Mouse (Mus musculus) CH12.LX (cell line): ENCODE measurements around the gene Sowaha. TPM values are rescaled to one million over a fixed set of nuclear protein-coding genes. Genes with fewer than 3 reads are reported as not detected.

Experiments used
- DNase-seq: peaks from one replicate; pipeline ENCODE4 v3.0.0-alpha.2; 2013; ENCODE audit errors: extremely low read depth
- H3K27ac ChIP-seq: 2 replicates; pipeline ENCODE4 v1.5.1; 2012; ENCODE audit warnings: low read depth, mild to moderate bottlenecking, control low read depth, moderate library complexity; ENCODE audit not compliant: insufficient read depth
- H3K27me3 ChIP-seq: replicated peaks from 2 replicates; pipeline ENCODE3; 2012; ENCODE audit warnings: inconsistent platforms
- H3K36me3 ChIP-seq, 2 experiments: replicated peaks in 1 of 2; 2 replicates each; pipeline versions ENCODE3 to v1.6.1; 2012; ENCODE audit warnings: inconsistent platforms in 1 of 2, low read length in 1 of 2, mild to moderate bottlenecking in 1 of 2, mixed read lengths in 1 of 2, moderate library complexity in 1 of 2; ENCODE audit not compliant: control insufficient read depth in 1 of 2, insufficient read depth in 1 of 2
- H3K4me1 ChIP-seq, 2 experiments: 2 replicates each; pipeline ENCODE4 v1.6.1; 2012; ENCODE audit warnings: inconsistent platforms in 1 of 2, moderate library complexity in 1 of 2; ENCODE audit not compliant: insufficient read depth in 2 of 2, control insufficient read depth in 1 of 2
- H3K4me2 ChIP-seq: 2 replicates; pipeline ENCODE4 v1.6.1; 2012; ENCODE audit warnings: low read depth, mild to moderate bottlenecking, control low read depth; ENCODE audit not compliant: poor library complexity, insufficient read depth, severe bottlenecking
- H3K4me3 ChIP-seq, 3 experiments: fragments of 150-350 bp in 1 of 3; sonication (generic) in 1 of 3; replicated peaks in 1 of 3; 2 replicates each; pipeline versions ENCODE3 to v1.5.1; 2011 to 2012; ENCODE audit warnings: low read depth in 2 of 3, low read length in 2 of 3, mild to moderate bottlenecking in 2 of 3, moderate library complexity in 2 of 3, control low read depth in 1 of 3, improper control_type of control experiment in 1 of 3, inconsistent platforms in 1 of 3, mixed read lengths in 1 of 3; ENCODE audit not compliant: poor library complexity in 1 of 3
- H3K79me2 ChIP-seq: replicated peaks from 2 replicates; pipeline ENCODE4 v1.6.1; 2012; ENCODE audit warnings: mild to moderate bottlenecking, moderate library complexity; ENCODE audit not compliant: control insufficient read depth, poor library complexity, insufficient read depth, severe bottlenecking; ENCODE audit errors: extremely low read depth
- H3K9ac ChIP-seq: 2 replicates; pipeline ENCODE4 v1.6.1; 2012; ENCODE audit warnings: low read depth, mild to moderate bottlenecking, control low read depth, moderate library complexity; ENCODE audit not compliant: insufficient read depth
- H3K9me3 ChIP-seq: replicated peaks from 2 replicates; pipeline ENCODE3; 2012; ENCODE audit warnings: low read length, inconsistent platforms, mixed read lengths
- BHLHE40 ChIP-seq: IDR thresholded peaks from 2 replicates; pipeline ENCODE4 v1.6.1; 2011; ENCODE audit warnings: mild to moderate bottlenecking, low read depth, low read length, improper control_type of control experiment
- CHD1 ChIP-seq: IDR thresholded peaks from 2 replicates; pipeline ENCODE4 v1.6.1; 2012; ENCODE audit warnings: low read depth, low read length, improper control_type of control experiment, inconsistent platforms
- CHD2 ChIP-seq: IDR thresholded peaks from 2 replicates; pipeline ENCODE4 v1.6.1; 2011; ENCODE audit warnings: low read length, improper control_type of control experiment
- ELF1 ChIP-seq: IDR thresholded peaks from 2 replicates; pipeline ENCODE4 v1.6.1; 2014; ENCODE audit warnings: low read depth, mild to moderate bottlenecking, inconsistent platforms, low read length, improper control_type of control experiment
- KAT2A ChIP-seq: IDR thresholded peaks from 2 replicates; pipeline ENCODE4 v1.6.1; 2012; ENCODE audit warnings: low read length, improper control_type of control experiment, inconsistent platforms; ENCODE audit not compliant: insufficient replicate concordance
- MAFK ChIP-seq: IDR thresholded peaks from 2 replicates; pipeline ENCODE4 v1.6.1; 2011; ENCODE audit warnings: low read length, improper control_type of control experiment; ENCODE audit not compliant: insufficient replicate concordance
- MEF2A ChIP-seq: IDR thresholded peaks from 2 replicates; pipeline ENCODE4 v1.6.1; 2014; ENCODE audit warnings: low read depth, mild to moderate bottlenecking, inconsistent platforms, low read length, improper control_type of control experiment, borderline replicate concordance
- PAX5 ChIP-seq: IDR thresholded peaks from 2 replicates; pipeline ENCODE4 v1.6.1; 2012; ENCODE audit warnings: low read length, inconsistent platforms, mixed read lengths
- SMC3 ChIP-seq: IDR thresholded peaks from 2 replicates; pipeline ENCODE4 v1.6.1; 2011; ENCODE audit warnings: low read depth, low read length, improper control_type of control experiment
- UBTF ChIP-seq: IDR thresholded peaks from 2 replicates; pipeline ENCODE4 v1.6.1; 2012; ENCODE audit warnings: low read depth, mild to moderate bottlenecking, inconsistent platforms, low read length, improper control_type of control experiment, moderate library complexity
- ZKSCAN1 ChIP-seq: IDR thresholded peaks from 2 replicates; pipeline ENCODE4 v1.6.1; 2012; ENCODE audit warnings: low read depth, inconsistent platforms, low read length, improper control_type of control experiment, borderline replicate concordance
- ZMIZ1 ChIP-seq: IDR thresholded peaks from 2 replicates; pipeline ENCODE4 v1.6.1; 2012; ENCODE audit warnings: low read depth, mild to moderate bottlenecking, inconsistent platforms, low read length, improper control_type of control experiment
- ZNF384 ChIP-seq: IDR thresholded peaks from 2 replicates; pipeline ENCODE4 v1.6.1; 2012; ENCODE audit warnings: low read depth, low read length, improper control_type of control experiment, inconsistent platforms
- dilution Hi-C: fragments of 300-500 bp; cut with MboI; formaldehyde crosslinking; loops from 2 replicates; pipeline ENCODE4 v1.14.3; 2020; ENCODE audit warnings: low sequenced_read_pairs; ENCODE audit not compliant: extremely low pct_unique_long_range_greater_than_20kb, extremely low pct_ligation_motif_present
- in situ Hi-C: fragments of 300-500 bp; cut with MboI; formaldehyde crosslinking; loops from 3 replicates; pipeline ENCODE4 v1.14.3; 2019; ENCODE audit warnings: low sequenced_read_pairs, low pct_ligation_motif_present, low pct_unique_long_range_greater_than_20kb, mixed read lengths
- polyA plus RNA-seq: library from polyadenylated mRNA; unstranded; fragments of >175 nt; gene quantifications from 2 replicates; pipeline ENCODE4 v1.2.1, GENCODE M21; 2012; ENCODE audit warnings: low read depth; ENCODE audit not compliant: insufficient read length
- total RNA-seq, 2 experiments: library from RNA; depleted of rRNA; stranded (reverse); fragments of 300-350 nt in 1 of 2; fragments of >200 nt in 1 of 2; gene quantifications; 2 replicates each; pipeline ENCODE4 v1.2.3; 2012 to 2014

Sowaha gene
- total and polyA plus RNA-seq, 3 experiments: not detected

DNA sequence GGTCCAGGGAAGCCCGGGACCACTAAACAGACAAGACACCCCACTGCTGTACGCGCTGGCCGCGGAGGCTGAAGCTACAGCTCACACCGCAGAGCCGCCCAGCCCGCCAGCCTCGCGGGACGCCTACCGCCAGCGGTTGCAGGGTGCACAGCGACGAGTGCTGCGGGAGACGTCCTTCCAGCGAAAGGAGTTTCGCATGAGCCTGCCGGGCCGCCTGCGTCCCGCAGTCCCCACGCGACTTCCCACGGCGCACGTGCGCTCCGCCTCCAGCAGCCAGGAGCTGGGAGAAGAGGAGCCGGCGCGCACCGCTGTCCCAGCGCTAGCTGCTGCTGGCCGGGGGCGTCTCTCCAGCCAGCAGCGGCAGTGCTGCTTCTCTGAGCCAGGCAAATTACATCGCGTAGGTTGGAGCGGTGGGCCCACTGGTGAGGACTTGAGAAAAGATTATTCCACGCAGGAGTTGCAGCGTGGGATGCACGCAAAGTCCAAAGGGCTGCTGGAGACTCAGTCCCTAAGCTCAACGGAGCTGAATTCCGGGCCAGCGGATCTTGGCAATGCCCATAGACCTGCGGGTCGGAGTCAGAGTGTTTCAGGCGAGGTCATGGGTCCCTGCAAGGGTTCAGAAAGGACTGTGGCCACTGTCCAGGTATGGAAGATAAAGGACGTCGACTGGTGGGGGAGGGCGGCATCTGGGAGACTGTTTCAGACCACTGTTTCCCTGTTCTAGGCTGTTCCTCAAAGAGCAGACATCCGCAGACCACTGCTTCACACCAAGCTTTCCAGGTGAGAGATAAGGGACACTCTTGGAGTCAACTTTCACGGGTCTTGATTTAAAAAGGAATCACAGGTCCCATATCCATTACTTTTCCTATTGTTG, 16.3 kb downstream of the Sowaha start:
- Histone ChIP-seq H3K9me3 (no peaks in the 10 kb centered on the region), H3K9ac (no peak overlapping the region), H3K4me2 (no peak overlapping the region), H3K36me3 (no peaks in the 10 kb centered on the region), H3K27ac (no peak overlapping the region), H3K79me2 (no peaks in the 10 kb centered on the region), H3K27me3 (no peaks in the 10 kb centered on the region), H3K4me3 (no peak overlapping the region), H3K4me1 (peaks cover 0 to 4% of the 10 kb centered on the region in 2 experiments; a peak in 2 of 4 replicates)
- no peak for DNase-seq
- dilution Hi-C loops: no loop called here
- in situ Hi-C loops: loop anchor here (10.0 kb wide), 1 partner anchor 391 kb away; the partner anchor contains the start of gene Gm12216
- TF ChIP-seq PAX5: no peak
- TF ChIP-seq BHLHE40: no peak
- TF ChIP-seq ELF1: no peak
- no peak for TF ChIP-seq KAT2A
- no peak for TF ChIP-seq MEF2A
- no peak for TF ChIP-seq SMC3
- TF ChIP-seq ZKSCAN1: no peak
- no peak for TF ChIP-seq ZNF384
- no peak for TF ChIP-seq CHD1
- TF ChIP-seq MAFK: no peak

DNA sequence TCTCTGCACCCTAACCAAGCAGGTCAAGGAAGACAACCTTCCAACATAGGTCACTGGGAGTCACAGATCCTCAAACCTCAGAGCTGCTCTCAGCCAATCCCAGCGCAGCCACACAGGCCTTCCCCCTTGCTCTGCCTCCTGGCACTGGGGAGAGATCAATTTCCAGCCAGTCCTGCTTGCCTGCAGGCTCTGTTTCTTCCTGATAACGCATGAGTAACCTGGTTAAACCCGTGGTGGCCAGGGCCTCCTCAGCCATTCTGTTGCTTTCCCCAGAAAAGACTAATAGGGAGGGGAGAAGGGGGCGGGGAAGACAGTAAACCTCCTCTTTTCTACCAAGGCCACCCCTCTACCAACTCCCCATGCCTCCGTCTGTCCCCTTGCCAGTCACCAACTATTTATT, 18.3 kb downstream of the Sowaha start:
- no peak for DNase-seq
- Histone ChIP-seq H3K4me1 (peaks cover 0 to 4% of the 10 kb centered on the region in 2 experiments; a peak in 2 of 4 replicates), H3K79me2 (no peaks in the 10 kb centered on the region), H3K4me3 (no peak overlapping the region), H3K36me3 (no peaks in the 10 kb centered on the region), H3K27ac (no peak overlapping the region), H3K27me3 (no peaks in the 10 kb centered on the region), H3K9me3 (peaks cover 5% of the 10 kb centered on the region), H3K4me2 (no peak overlapping the region)
- dilution Hi-C loops: no loop called here
- in situ Hi-C loops: loop anchor here (10.0 kb wide), 1 partner anchor 393 kb away; the partner anchor contains the start of gene Gm12216
- no peak for TF ChIP-seq CHD2
- TF ChIP-seq UBTF: no peak
- TF ChIP-seq, all 38 proteins: peak for 0
- H3K9ac ChIP-seq: no peak overlapping the region

DNA sequence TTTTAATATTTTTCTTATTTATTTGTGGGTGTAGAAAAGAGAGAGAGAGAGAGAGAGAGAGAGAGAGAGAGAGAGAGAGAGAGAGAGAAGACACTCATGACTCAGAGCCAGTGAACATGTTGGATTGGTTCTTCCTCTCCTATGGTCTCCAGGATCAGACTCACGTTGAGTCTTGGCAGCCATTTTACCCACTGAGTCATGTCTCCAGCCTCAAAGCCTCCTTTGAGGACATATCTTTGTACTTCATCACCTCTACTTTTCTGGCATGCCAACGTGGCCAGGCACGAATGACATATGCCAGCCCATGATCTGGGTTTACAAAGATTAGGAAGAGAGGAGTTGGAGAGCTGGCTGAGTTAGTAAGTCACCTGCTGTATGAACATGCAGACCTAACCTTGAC, 19.9 kb downstream of the Sowaha start:
- H3K4me3 ChIP-seq: no peak overlapping the region
- no peak overlapping the region for H3K9ac ChIP-seq
- H3K27ac ChIP-seq: no peak overlapping the region
- dilution Hi-C loops: no loop called here
- no peak for DNase-seq
- TF ChIP-seq ELF1 (no peak), ZMIZ1 (no peak)
- TF ChIP-seq, all 38 proteins: peak for 0
- no peak overlapping the region for H3K4me2 ChIP-seq
- in situ Hi-C loops: loop anchor here (10.0 kb wide), 1 partner anchor 395 kb away; the partner anchor contains the start of gene Gm12216
- no peaks in the 10 kb centered on the region for H3K36me3 ChIP-seq
- peaks cover 5% of the 10 kb centered on the region for H3K9me3 ChIP-seq
- H3K4me1 ChIP-seq: peaks cover 0 to 4% of the 10 kb centered on the region in 2 experiments; a peak in 2 of 4 replicates
- H3K79me2 ChIP-seq: no peaks in the 10 kb centered on the region
- H3K27me3 ChIP-seq: no peaks in the 10 kb centered on the region
